ENCODE assay signal across 7 mouse cellular contexts in the genomic region with DNA sequence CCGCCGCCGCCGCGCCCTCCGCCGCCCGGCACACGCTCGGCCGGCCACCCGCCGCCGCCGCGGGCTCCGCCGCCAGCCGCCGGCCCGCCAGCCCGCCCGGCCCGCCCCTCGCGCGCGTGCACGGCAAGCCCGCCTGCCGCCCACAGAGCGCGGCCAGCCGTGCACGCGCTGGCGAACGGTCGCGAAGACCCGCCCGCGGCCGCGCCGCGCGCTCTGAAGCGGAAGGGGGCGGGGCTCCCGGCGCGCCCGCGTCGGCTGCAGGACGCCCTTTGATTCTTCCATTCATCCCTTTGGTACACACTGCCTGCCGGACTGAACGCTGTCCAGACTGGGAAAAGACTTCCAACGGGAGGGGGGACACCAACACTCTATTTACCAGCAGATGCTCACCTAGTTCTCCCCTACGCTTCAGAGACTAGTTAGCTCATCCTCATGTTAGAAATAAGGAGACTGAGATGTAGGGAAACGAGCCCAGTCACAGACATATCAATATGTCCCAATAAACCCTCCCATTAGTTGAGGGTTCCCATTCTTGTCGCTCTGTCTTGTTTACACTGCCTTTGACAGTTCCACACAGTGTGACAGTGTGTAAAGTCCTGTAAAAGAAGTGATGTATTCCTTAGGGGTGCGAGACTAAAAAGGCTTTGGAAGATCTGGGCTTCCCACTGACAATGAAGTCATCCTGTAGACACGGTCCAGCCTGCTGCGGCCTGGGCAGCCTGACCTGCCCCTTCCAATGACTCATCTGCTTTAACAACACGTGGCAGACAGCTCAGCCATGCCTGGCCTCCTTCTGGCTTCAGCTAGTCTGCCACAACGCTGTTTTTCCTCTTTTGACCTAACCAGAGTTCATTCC. TPM values are rescaled to one million over a fixed set of nuclear protein-coding genes. Genes with fewer than 3 reads are reported as not detected.
DNase-seq lines count a peak whose midpoint lies in the region; ATAC-seq lines count a peak whose summit lies in the region.

Gene Mast2, minus strand, starts transcription at position 58 of the 856 bp plus-strand sequence.

- peak; percentile 95 for ATAC-seq in intestine, embryonic 15.5 days

- 0 out of 2 replicates have a peak, but pooled peaks cover 2% of the 10 kb centered on the region for H3K9me3 ChIP-seq in intestine, embryonic 15.5 days
- peaks cover 7% of the 10 kb centered on the region; the same call in 1 of the 2 replicates for H3K9me3 ChIP-seq in midbrain, embryonic 10.5 days (replicated peaks)

- peak; percentile 81 to 89 for DNase-seq in adrenal gland, adult 18-20 months (ENCODE audit: low spot score in 2 of 2)
- DNase-seq in embryo, embryonic 11 days: peak; percentile 97
- peak; percentile 62 to 74 for DNase-seq in gastrocnemius, postnatal 36 days
- peak; percentile 77 to 82 for DNase-seq in left cerebral cortex, postnatal 25 days (ENCODE audit: low spot score in 2 of 2)
- peak; percentile 79 for DNase-seq in midbrain, embryonic 10.5 days (ENCODE audit: low spot score)
- peak; percentile 83 for DNase-seq in right cerebral cortex, postnatal 4 days

- peak within 1 kb of the TSS; percentile 70 for H3K4me2 ChIP-seq in intestine, embryonic 15.5 days (replicated peaks)

- intact Hi-C loops in gastrocnemius, postnatal 36 days (cut with DNase I): loop anchor here (5.0 kb wide), 1 partner anchor 43 kb away; the partner anchor contains the start of gene Ipp
- intact Hi-C loops in left cerebral cortex, postnatal 25 days (cut with DNase I): loop anchor here (2.0 to 5.0 kb wide), 2 partner anchors 42 to 122 kb away; partner anchors contain the start of gene Ipp

- H3K4me3 ChIP-seq in intestine, embryonic 15.5 days (replicated peaks): peak within 1 kb of the TSS; percentile 95
- H3K4me3 ChIP-seq in midbrain, embryonic 10.5 days: peak within 1 kb of the TSS; percentile 99

- peaks cover 11% of the 10 kb centered on the region; the same call in 1 of the 2 replicates for H3K4me1 ChIP-seq in intestine, embryonic 15.5 days (replicated peaks)
- H3K4me1 ChIP-seq in midbrain, embryonic 10.5 days: peaks cover 27% of the 10 kb centered on the region

- H3K27ac ChIP-seq in intestine, embryonic 15.5 days: peak within 1 kb of the TSS; percentile 95
- H3K27ac ChIP-seq in midbrain, embryonic 10.5 days (replicated peaks): peak within 1 kb of the TSS; percentile 96

- no peaks in the 10 kb centered on the region for H3K36me3 ChIP-seq in intestine, embryonic 15.5 days
- no peaks in the 10 kb centered on the region for H3K36me3 ChIP-seq in midbrain, embryonic 10.5 days

- peak within 1 kb of the TSS; percentile 93 for H3K9ac ChIP-seq in intestine, embryonic 15.5 days

- no peaks in the 10 kb centered on the region for H3K27me3 ChIP-seq in intestine, embryonic 15.5 days (replicated peaks)
- no peaks in the 10 kb centered on the region for H3K27me3 ChIP-seq in midbrain, embryonic 10.5 days (ENCODE audit: low read depth, poor library complexity, severe bottlenecking)

- WGBS in intestine, embryonic 15.5 days: under 1% methylated on average over 58 of the region's 68 CpGs
- WGBS in midbrain, embryonic 10.5 days: 11% methylated on average over 58 of the region's 68 CpGs

RNA-seq across cellular contexts. Expression of gene Mast2, which starts in this region (rescaled TPM):
- 10 to 100 TPM; 41.9 to 44.7 TPM for total RNA-seq in adrenal gland, adult 18-20 months (2021)
- total RNA-seq in gastrocnemius, postnatal 36 days (2021): 10 to 100 TPM; 81.2 to 85.0 TPM
- polyA plus RNA-seq in intestine, embryonic 15.5 days (2015; fragmentation: Nextera tagmentation; extraction: Ambion mirVana): 13.3 and 13.5 TPM in 2 replicates
- 100 to 1,000 TPM; 102 to 104 TPM for total RNA-seq in left cerebral cortex, postnatal 25 days (2021)
- polyA plus RNA-seq in midbrain, embryonic 10.5 days (2016; fragmentation: Nextera tagmentation; extraction: Ambion mirVana): 13.6 and 16.6 TPM in 2 replicates

Comparison
In these comparisons a context has a peak if more than half of its experiments do, and no peak if none do; other contexts are left out.
1. Peak in every context shown above with its lines: DNase-seq, ATAC-seq, H3K4me3 ChIP-seq and H3K27ac ChIP-seq.